Mouse (Mus musculus) NIH3T3 (cell line): ENCODE data around the gene Ccdc47.
A peak's percentile ranks its signal among the peaks of the same experiment; 100 is the strongest.

Source experiments
- DNase-seq: peaks from one replicate; pipeline ENCODE4 v3.0.0-alpha.2; 2012; ENCODE audit warnings: low read depth

Ccdc47 gene

DNA sequence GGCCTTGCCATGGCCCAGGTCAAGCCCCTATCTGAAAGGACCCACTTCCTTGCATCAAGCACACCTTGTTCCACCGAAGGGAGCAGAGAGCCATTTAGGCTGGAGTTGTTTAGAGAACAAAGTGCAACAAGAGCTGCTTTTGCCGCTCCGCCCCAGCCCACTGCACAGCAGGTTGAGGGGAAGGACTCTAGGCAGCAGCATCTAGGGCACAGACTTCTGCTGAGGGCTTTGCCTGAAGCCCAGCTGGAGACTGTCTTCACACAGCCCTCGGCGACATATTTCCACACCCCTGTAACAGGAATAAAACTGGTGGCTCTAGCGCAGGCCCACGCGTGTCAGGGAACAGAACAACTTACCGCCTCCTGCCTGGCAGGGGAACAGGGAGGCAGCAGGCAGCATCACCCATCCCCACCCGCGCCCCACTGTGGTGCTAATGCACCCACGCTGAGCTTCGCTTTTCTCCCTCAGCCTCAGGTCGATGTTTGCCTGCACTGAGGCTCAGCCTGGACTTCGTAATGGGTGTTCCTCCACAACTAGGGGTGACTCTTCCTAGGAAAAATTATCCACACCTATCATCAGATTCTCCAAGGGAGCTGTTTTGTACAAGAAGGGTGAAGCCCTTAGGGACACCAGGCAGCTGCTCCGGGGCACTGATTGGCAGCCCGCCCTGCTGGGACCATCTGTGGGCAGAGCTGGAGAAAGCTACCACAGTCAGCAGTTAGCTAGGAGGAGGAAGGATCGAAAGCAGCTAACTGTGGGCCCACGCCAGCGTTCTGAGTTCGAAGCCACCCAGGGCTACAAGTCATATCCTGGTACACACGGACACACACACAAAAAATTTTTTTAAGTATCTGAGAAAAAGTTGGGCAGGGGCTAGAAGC is 55.1 kb downstream of the Ccdc47 start, which contains the start of the genes Gm10840 and Limd2:
Gene Gm10840, plus strand, starts transcription at position 10 of the 881 bp plus-strand sequence.
Gene Limd2, minus strand, starts transcription at position 20 of the 881 bp plus-strand sequence.
- DNase-seq = peak; percentile 42

DNA sequence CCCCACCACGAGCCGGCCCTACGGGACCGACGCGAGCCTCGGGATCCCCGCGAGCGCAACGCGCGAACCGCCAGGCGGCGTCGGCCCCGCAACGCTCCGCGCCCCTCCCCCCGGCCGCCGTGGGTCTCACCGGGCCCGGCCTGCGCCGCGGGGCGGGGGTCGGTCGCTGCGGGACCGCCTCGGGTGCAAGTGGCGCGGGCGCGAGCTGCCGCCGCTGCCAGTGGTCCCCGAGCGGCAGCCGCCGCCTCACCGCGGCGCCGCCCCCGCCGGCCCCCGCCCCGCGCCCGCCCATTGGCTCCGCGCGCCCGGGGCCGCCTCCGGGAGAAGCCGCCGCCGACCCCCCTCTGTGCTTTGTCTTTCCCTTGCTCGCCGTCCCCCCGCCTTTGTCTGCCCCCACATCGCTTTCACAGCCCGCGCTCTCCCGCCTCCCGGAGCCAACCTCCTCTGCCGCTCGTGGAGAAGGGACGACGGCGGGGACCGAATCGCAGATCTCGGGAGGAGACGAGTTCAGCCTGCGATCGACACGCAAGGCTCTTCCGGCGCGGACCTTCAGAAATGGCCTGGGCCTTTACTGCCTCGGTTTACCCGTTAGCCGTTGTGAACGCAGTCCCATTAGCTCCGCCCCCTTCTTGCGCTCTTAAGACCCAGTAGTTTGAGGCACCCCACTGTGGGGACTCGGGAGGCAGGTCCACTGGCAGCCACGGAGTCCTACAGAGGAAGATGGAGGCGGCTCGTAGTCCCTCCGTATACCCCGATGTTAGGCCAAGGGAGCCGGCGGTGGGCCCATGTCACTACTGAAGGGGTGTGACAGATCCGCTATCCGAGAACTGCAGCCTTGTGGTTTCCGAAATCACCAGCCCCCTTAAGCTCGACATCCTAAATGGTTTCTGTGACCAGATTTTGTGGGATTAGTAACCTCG is 56.0 kb downstream of the Ccdc47 start:
- peak; percentile 82 for DNase-seq

- DNase-seq = peak; percentile 31
These were observed 56.8 kb downstream of the Ccdc47 start for GRCm38 (mm10) chr11:106159216-106159920.

DNA sequence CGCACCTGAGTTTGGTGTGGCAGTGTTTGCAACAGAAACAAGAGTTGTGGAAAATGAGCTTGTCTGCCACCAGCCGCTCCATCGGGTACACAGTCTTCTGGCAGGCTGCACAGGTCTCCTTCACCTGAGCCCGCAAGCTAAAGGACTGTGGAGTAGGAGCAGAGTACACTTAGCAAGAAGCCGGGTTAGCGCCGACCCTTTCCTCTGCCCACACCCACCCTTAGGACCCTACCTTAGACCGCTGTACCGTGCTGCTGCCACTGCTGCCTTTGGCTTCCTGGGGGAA is 57.3 kb downstream of the Ccdc47 start:
- no peak for DNase-seq

GRCm38 (mm10) chr11:106158081-106158929 is 57.8 kb downstream of the Ccdc47 start:
- DNase-seq = peak; percentile 72

GRCm38 (mm10) chr11:106157154-106157553 is 59.0 kb downstream of the Ccdc47 start:
- DNase-seq = no peak

DNA sequence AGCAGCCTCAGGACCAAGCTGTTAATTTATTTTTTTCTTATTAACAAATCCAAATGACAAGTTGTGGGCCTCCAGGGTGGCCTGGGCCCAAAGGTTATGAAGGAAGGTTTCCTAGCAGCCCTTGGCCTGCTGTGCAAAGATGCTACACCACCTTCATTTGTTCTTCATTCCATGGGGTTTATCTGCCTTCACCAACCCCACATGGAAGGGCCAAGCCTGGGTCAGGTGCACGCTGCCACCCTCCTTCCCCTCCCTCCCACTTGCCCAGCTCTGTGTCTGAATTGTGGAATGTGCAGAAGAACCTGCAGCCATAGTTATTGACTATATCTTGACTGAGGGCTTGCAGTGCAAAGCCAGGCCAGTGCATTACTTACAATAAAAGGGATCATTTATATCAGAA is 59.9 kb downstream of the Ccdc47 start:
- DNase-seq = no peak

- no peak for DNase-seq
These were observed 60.4 kb downstream of the Ccdc47 start for GRCm38 (mm10) chr11:106155761-106156160.

- no peak for DNase-seq
These were observed 61.4 kb downstream of the Ccdc47 start for GRCm38 (mm10) chr11:106154770-106155169.

GRCm38 (mm10) chr11:106154091-106154490 is 62.1 kb downstream of the Ccdc47 start:
- no peak for DNase-seq

- no peak for DNase-seq
These were observed 64.0 kb downstream of the Ccdc47 start for GRCm38 (mm10) chr11:106152132-106152531.

DNA sequence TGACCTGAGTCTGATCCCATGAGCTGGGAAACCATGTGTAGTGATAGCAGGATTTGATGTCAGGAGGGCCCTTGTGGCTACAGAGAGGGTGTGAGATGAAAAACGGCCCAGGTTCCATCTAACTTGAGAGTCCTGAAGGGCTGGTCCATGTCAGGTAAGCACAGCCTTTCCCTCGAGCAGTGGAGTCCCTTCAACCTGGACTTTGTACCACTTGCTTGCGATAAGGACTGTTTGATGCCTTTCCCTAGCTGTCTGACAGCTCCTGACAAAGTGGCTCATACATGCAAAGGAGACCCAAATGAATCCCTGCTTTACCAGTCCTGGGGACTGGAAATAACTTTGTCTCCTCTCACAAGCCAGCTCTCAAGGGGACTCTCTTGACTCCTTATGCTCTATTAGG is 64.9 kb downstream of the Ccdc47 start:
- no peak for DNase-seq
